24 mouse cellular contexts compared by ENCODE assay signal in the genomic region with DNA sequence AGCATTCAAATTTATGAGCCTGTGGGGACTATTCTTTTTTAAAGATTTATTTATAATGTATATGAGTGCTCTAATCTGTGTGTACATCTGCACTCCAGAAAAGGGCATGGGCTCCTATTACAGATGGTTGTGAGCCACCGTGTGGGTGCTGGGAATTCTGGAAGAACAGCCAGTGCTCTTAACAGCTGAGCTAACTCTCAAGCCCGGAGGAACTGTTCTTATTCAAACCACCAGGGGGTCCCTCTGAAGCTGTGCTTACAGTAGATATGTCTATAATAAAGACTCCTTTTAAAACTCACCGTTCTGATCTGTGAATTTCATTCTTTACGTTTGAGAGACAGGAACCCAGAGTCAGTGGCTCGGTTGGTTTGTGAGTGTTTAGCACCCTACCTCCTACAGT. TPM values are rescaled to one million over a fixed set of nuclear protein-coding genes. Genes with fewer than 3 reads are reported as not detected.
A peak's percentile ranks its signal among the peaks of the same experiment; 100 is the strongest.
DNase-seq lines count a peak whose midpoint lies in the region; ATAC-seq and TF ChIP-seq lines count a peak whose summit lies in the region.
"Had no signal": no experiment of that assay in that cellular context is flagged by ENCODE, and none has a peak within 500 bp of the region (broad histone marks: within the 10 kb centered on the region; RNA-seq: fewer than 3 reads in every experiment).

No protein-coding gene starts in this region.

- peak; percentile 25; the same call in 1 of the 2 replicates for TF ChIP-seq CTCF in heart, adult 2 months (IDR thresholded peaks at IDR 0.05)
- TF ChIP-seq CTCF in left cerebral cortex, adult 2 months (IDR thresholded peaks at IDR 0.05) = peak; percentile 35

- no peak overlapping the region for H3K27ac ChIP-seq in heart, adult 2 months
- no peak overlapping the region for H3K27ac ChIP-seq in left cerebral cortex, adult 2 months
- H3K27ac ChIP-seq: embryonic facial prominence, embryonic 13.5 days; forebrain, embryonic 15.5 days; heart, embryonic 15.5 days; hindbrain, embryonic 10.5 days; hindbrain, embryonic 14.5 days had no signal

- no peak overlapping the region for H3K4me3 ChIP-seq in heart, adult 2 months
- no peak overlapping the region for H3K4me3 ChIP-seq in left cerebral cortex, adult 2 months
- H3K4me3 ChIP-seq: embryonic facial prominence, embryonic 13.5 days; forebrain, embryonic 15.5 days; heart, embryonic 15.5 days; hindbrain, embryonic 10.5 days had no signal

- ATAC-seq in megakaryocyte, adult 5-6 weeks (ENCODE audit: poor library complexity, severe bottlenecking) = no peak
- ATAC-seq: activated CD4-positive, CD25-positive, alpha-beta regulatory T cell, adult 4 months; forebrain, embryonic 15.5 days had no signal

- no peak for TF ChIP-seq POLR2A in heart, adult 2 months (IDR thresholded peaks at IDR 0.05; ENCODE audit: insufficient read depth, low read depth, low read length)

- DNase-seq in heart, adult 2 months = no peak
- DNase-seq in heart, postnatal 14 days = no peak
- no peak for DNase-seq in left cerebral cortex, adult 2 months (ENCODE audit: extremely low spot score in 1 of 2, low spot score in 2 of 2)
- DNase-seq in left cerebral cortex, postnatal 4 days = no peak
- DNase-seq in 3T3-L1 (ENCODE audit: low read depth, low spot score) (peak; percentile 29), R1 (ENCODE audit: low read depth, low spot score) (peak; percentile 57)
- DNase-seq: adrenal gland, postnatal 14 days; cerebellum, adult 11-12 months; cerebellum, adult 9-10 months; cerebellum, postnatal 36 days; gastrocnemius, postnatal 10 days; heart, adult 18-20 months had no signal

- H3K36me3 ChIP-seq in heart, adult 2 months (ENCODE audit: control insufficient read depth, insufficient read depth, low read length) = no peaks in the 10 kb centered on the region
- H3K36me3 ChIP-seq: embryonic facial prominence, embryonic 13.5 days; forebrain, embryonic 15.5 days; G1E; heart, embryonic 15.5 days; hindbrain, embryonic 10.5 days had no signal

- H3K4me1 ChIP-seq in heart, adult 2 months (ENCODE audit: control insufficient read depth, insufficient read depth, low read length) = no peaks in the 10 kb centered on the region
- H3K4me1 ChIP-seq: embryonic facial prominence, embryonic 13.5 days; forebrain, embryonic 15.5 days; heart, embryonic 15.5 days; hindbrain, embryonic 10.5 days had no signal

- WGBS in heart, adult 2 months = 75% methylated on average over 5 of the region's 5 CpGs

- H3K9ac ChIP-seq in heart, adult 2 months (ENCODE audit: low read depth, low read length) = no peak overlapping the region
- H3K9ac ChIP-seq: embryonic facial prominence, embryonic 13.5 days; forebrain, embryonic 15.5 days; heart, embryonic 15.5 days; hindbrain, embryonic 14.5 days had no signal

- H3K79me2 ChIP-seq in heart, adult 2 months (replicated peaks; ENCODE audit: control insufficient read depth, insufficient read depth, low read length) = no peaks in the 10 kb centered on the region

- no peaks in the 10 kb centered on the region for H3K27me3 ChIP-seq in heart, adult 2 months (ENCODE audit: control insufficient read depth, insufficient read depth, low read length)
- H3K27me3 ChIP-seq: embryonic facial prominence, embryonic 13.5 days; forebrain, embryonic 15.5 days; heart, embryonic 15.5 days had no signal

- intact Hi-C loops in heart, adult 2 months (cut with DNase I) = no loop called here
- intact Hi-C loops in heart, postnatal 14 days (cut with DNase I) = no loop called here
- intact Hi-C loops in left cerebral cortex, adult 2 months (cut with DNase I) = no loop called here
- intact Hi-C loops in left cerebral cortex, postnatal 4 days (cut with DNase I) = no loop called here

- TF ChIP-seq EP300 in heart, adult 2 months (IDR thresholded peaks at IDR 0.05; ENCODE audit: insufficient read depth, low read depth, low read length) = no peak

RNA-seq across cellular contexts. Expression of a gene that starts 6.2 kb away (rescaled TPM):
- 1 to 10 TPM; 4.6 to 5.6 TPM for total RNA-seq in heart, adult 2 months (2021)
- polyA plus RNA-seq in heart, adult 2 months (2012; rRNA removed) = 1.7 and 3.2 TPM in 2 replicates
- total RNA-seq in heart, postnatal 14 days (2021) = 1 to 10 TPM; 5.7 to 6.3 TPM
- total RNA-seq in left cerebral cortex, adult 2 months (2021) = 10 to 100 TPM; 22.9 to 28.5 TPM
- total RNA-seq in left cerebral cortex, postnatal 4 days (2021) = 10 to 100 TPM; 21.9 to 23.2 TPM
- 1.6 and 1.9 TPM in 2 replicates for total RNA-seq in megakaryocyte, adult 5-6 weeks (2015)
- 1.1 and 1.8 TPM in 2 replicates for total RNA-seq in megakaryocyte, adult 5-6 weeks (2017)
- polyA plus RNA-seq: G1E had no signal

RNA-seq across cellular contexts. Expression of a gene that starts 31.1 kb away (rescaled TPM):
- not detected for total RNA-seq in heart, adult 2 months (2021)
- 0.14 TPM in 1 of 2 replicates, not detected in the other for polyA plus RNA-seq in heart, adult 2 months (2012; rRNA removed)
- total RNA-seq in heart, postnatal 14 days (2021) = not detected
- not detected for total RNA-seq in left cerebral cortex, adult 2 months (2021)
- total RNA-seq in left cerebral cortex, postnatal 4 days (2021) = not detected
- total RNA-seq in megakaryocyte, adult 5-6 weeks (2015) = not detected in 2 replicates
- not detected in 2 replicates for total RNA-seq in megakaryocyte, adult 5-6 weeks (2017)
- total RNA-seq: adrenal gland, adult 18-20 months; adrenal gland, postnatal 14 days; G1E; gastrocnemius, postnatal 10 days; gastrocnemius, postnatal 4 days; heart, adult 18-20 months; heart, postnatal 25 days had no signal
- polyA plus RNA-seq: activated CD4-positive, CD25-positive, alpha-beta regulatory T cell, adult 4 months; forebrain, embryonic 15.5 days; frontal cortex, adult 2 months; G1E; hindbrain, embryonic 14.5 days had no signal

Comparison
In these comparisons a context has a peak if more than half of its experiments do, and no peak if none do; other contexts are left out.
1. DNase-seq: peak in 3T3-L1 (single experiment) and R1 (single experiment); none in heart, adult 2 months (0 of 2), heart, postnatal 14 days (0 of 2), left cerebral cortex, adult 2 months (0 of 2) and left cerebral cortex, postnatal 4 days (single experiment).